Mouse (Mus musculus): ENCODE measurements around the gene Gpr180. TPM values are rescaled to one million over a fixed set of nuclear protein-coding genes. Genes with fewer than 3 reads are reported as not detected.
"Not testable (repeated sequence)": the region's sequence is repeated elsewhere in the genome, so short reads cannot be mapped to it uniquely, and the experiment has no call there.

Gene Gpr180
- total RNA-seq (2021), result 10 to 100 TPM; 20.8 to 22.2 TPM
- long read RNA-seq, experiment 1, transcript Gpr180-201 (9 exons, 1,875 nt), result major isoform, 50 of 66 reads
- long read RNA-seq, experiment 1, partial matches to known transcripts, result 2 of 66 reads
- long read RNA-seq, experiment 1, other reads (novel, unspliced or antisense), result 14 of 66 reads
- long read RNA-seq, experiment 2, transcript Gpr180-201 (9 exons, 1,875 nt), result major isoform, 45 of 60 reads
- long read RNA-seq, experiment 2, partial matches to known transcripts, result 1 of 60 reads
- long read RNA-seq, experiment 2, other reads (novel, unspliced or antisense), result 14 of 60 reads

DNA sequence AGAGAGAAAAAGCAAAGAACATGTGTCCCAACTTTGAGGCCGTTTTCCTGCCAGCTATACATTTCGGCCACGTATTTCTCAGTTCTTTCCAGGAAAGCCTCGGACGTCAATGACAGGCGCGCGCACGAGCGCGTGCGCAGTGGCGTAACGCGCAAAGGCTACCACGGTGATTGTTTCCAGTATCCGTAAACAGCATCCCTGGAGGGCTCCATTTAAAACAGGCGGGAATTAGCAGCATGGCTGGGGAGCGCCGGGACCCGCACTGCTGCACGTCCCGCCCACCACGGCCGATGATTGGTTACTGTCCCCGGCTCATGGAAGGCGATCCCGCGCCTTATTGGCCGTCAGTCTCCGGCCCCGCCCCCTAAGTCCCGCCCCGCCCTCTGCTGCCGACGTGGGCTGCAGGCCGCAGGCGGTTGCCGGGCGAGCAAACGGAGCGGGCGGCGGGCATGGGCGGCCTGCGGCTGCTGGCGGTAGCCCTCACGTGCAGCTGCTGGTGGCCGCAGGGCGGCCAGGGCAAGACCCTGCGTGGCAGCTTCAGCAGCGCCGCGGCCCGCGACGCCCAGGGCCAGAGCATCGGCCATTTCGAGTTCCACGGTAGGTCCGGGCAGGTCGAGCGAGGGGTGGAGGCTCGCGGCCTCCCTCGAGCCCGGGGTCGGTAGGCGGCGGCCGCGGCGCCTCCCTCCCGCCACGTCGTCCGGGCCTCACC lies at the start of gene Gpr180:
Gene Gpr180 (plus strand): TSS at position 415 of the 709 bp plus-strand sequence.
- DNase-seq, result peak; percentile 97 to 98
- intact Hi-C loops (cut with DNase I), result loop anchor here (5.0 kb wide), 2 partner anchors 95 to 135 kb away; no protein-coding TSS in a partner anchor

DNA sequence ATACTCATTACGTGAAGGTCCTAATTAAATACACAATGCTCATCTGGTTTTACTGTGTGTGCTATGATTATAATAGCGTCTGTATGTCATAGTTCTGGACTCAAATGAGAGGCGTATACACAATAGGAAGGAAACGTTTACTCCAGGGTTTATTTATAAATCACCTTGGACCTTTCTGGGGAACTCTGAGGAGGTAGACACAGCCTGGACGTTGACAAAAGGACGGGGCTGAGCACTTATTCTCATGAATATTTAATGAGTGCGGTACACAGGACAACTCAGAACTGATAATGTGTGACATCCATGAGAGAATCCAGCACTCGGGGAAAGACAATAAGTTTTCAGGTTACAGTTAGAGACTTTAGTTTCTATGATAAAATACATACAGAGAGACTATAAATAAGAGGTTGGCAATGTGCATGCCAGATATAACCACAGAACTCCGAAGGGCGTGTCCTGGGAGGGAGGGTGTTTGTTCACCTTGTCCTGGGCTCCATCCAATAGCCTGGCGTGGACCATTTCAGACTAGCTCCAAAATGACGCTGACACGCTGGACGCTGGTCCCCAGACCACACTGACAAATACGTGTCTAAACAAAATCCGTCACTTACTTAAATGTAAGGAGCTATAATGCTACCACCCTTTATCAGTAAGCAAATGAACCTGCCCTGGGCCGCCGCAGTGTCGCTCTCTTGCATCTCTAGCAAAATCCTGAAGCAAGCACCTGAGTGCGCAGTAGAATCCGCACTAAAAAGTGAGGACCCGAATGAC lies 48.3 kb upstream of the Gpr180 start:
- DNase-seq, result peak in 1 of 2 experiments; percentile 44
- intact Hi-C loops (cut with DNase I), result loop anchor here (5.0 kb wide), 1 partner anchor 46 kb away; no protein-coding TSS in a partner anchor

DNA sequence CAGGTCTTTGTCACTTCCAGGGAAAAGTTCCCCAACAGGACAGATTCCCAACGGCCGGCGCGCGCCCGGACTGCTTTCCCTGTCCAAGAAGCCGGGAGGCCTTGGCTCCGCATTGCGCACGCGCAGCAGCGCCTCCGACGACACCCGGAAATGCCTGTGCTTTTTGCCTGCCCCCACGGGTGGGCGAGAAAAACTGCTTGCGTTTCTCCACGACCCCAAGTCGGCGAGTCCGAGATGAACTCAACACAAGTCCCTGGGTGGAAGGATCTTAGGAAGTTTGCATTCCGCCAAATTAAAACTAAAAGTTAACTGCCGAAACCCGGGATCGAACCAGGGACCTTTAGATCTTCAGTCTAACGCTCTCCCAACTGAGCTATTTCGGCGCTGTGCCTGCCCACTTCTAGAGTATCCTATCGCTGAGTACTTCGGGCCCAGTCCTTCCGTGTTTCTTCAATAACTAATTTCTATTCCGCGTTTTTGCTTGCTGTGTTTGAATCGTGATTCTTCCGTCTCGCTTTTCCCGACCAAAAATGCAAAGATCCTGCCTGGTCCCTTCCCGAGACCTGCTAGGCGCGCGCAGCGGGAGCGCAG lies 47.6 kb upstream of the Gpr180 start:
- intact Hi-C loops (cut with DNase I), result loop anchor here (5.0 kb wide), 1 partner anchor 47 kb away; no protein-coding TSS in a partner anchor
- DNase-seq, result peak; percentile 96 to 97

DNA sequence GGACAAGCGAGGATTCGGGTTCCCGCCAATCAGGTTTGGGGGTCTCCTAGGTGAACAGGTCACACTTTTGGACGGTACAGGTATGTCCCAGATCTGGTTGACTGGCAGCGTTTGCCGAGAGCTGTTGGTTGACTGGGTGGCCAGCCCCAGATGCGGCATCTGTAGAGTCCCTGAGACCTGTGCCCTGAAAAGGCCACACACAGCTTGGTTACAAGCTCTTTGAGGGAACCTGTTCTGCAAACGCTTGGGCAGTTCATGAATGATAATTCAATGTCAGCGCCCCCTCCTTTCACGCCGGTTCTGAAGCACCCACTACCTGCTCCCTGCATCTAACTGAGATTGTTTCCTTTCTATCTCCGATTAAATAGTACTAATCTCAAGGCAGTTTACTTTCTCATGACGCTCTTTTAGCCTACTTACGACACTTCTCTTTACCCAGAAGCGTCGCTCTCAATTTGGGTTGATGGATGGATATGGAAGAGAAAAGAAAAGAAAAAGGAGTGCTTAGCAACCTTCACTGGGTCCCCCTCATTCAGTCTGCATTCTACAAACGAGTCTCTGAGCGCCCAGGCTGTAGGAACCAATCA lies 47.1 kb upstream of the Gpr180 start:
- no peak for DNase-seq
- intact Hi-C loops (cut with DNase I), result loop anchor here (5.0 kb wide), 2 partner anchors 42 to 48 kb away; partner anchors contain the start of gene Tgds

DNA sequence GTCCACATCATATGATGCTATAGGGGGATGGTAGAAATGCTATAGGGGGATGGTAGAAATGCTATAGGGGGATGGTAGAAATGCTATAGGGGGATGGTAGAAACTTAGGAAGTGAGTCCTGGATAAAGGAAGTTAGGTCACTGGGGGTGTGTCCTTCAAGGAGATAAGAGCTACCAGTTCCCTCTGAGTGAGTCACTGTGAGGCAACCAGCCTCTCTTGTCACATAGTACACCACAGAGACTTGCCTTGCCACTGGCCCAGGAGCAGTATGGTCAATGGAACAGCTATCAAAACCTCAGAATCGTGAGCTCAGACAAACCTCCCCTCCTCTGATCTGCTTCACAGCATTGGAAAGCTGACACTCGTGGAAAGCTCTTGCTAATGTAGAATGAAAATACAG lies 38.7 kb upstream of the Gpr180 start:
- intact Hi-C loops (cut with DNase I), result no loop called here
- DNase-seq, result no peak

DNA sequence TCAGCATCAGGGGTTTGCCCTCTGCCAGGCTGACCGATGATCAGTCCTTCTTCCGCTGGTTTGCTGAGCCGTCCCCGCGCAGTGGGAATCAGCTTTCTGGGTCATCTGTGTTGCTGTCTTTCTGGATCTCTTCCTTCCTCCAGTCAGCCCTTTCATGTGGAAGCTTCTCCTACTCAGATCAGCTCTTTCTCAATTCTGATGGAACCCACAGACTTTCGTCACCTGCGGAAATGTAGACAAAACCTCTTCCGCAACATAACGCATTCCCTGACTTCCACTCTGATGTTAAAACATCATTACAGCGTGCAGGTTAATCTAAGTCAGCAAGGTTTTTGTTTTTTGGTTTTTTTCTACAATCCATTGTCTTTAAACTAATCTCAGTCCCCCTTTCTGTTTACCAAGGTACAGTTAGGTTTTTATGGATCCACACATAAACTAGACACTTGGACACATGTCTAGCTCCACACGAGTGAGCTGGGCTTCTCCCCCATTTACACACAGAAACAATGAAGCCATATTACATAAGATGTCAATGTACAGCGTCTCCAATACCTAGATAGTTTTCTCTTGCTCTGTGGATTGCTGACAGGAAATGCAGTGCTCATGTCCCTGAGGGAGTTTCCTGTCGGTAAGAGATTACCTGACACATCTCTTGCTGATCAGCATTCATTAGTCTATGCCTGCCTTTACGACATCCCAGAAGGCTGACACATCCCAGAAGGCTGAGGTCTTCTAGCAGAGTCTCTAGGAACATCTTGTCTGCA lies 35.5 kb upstream of the Gpr180 start:
- intact Hi-C loops (cut with DNase I), result no loop called here
- no peak for DNase-seq

DNA sequence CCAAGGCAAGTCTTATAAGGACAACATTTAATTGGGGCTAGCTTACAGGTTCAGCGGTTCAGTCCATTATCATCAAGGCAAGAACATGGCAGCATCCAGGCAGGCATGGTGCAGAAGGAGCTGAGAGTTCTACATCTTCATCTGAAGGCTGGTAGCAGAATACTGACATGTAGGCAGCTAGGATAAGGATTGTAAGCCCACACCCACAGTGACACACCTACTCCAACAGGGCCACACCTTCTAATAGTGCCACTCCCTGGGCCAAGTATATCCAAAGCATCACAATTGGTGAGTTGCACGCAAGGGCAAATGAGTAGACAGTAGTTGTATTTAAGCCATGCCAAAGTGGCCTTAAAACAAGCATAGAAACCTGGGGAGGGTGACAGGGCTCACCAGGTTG lies 29.5 kb upstream of the Gpr180 start:
- intact Hi-C loops (cut with DNase I); DNase-seq: not testable (repeated sequence)

DNA sequence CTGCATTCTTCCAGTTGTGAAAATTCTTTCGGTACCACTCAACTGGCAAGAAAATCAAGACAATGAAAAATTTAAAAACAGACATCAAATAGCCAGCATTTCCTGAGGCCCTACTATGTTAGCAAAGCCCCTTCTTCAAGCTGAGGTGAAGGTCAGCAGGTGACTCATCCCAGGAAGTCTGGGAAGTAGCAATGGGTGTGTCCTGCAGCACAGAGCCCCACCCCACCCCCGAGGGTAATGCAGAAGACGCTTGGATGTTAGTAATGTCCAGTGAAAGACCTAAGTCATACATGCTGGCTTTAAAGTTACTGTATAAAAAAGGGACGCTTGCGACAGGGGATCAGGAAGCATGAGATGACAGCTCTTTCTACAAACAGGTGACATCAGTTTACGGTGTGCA lies 23.8 kb upstream of the Gpr180 start:
- intact Hi-C loops (cut with DNase I), result no loop called here
- no peak for DNase-seq

DNA sequence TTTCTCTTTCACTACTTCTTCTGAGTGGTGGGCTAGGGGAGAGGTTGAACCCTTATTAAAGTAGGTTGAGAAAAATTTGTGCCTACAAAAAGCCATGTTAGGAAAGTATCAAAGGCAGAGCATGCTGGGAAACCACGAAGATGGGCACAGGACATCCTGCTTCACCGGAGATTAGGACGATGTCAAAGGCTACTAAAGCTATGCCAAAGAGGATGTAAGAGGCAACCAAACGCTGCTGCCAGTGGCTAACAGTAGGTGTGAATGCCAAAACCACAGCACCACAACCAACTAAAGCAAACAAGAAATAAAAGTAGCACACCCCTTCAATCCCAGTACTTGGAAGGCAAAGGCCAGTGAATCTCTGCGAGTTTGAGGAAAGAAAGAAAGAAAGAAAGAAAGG lies 12.8 kb upstream of the Gpr180 start:
- no peak for DNase-seq
- intact Hi-C loops (cut with DNase I), result no loop called here

DNA sequence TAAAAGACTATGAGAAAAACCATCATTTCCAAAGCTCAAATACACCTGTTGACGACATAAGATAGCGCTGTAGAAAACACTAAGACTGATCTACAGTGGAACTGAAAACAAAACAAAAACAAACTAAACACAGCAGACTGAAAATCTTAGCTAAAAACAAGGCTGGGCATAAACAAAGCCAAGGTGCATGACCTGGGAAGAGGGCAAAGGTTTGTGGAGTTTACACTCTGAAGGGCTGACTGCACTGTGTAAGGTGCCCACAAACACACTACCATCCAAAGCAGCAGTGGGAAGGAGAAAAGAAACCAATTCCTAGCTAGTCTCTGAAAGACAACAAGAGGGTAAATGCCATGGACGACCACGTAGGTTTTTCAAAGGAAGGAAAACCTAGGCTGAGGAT lies 12.2 kb upstream of the Gpr180 start:
- DNase-seq, result no peak
- intact Hi-C loops (cut with DNase I), result no loop called here

DNA sequence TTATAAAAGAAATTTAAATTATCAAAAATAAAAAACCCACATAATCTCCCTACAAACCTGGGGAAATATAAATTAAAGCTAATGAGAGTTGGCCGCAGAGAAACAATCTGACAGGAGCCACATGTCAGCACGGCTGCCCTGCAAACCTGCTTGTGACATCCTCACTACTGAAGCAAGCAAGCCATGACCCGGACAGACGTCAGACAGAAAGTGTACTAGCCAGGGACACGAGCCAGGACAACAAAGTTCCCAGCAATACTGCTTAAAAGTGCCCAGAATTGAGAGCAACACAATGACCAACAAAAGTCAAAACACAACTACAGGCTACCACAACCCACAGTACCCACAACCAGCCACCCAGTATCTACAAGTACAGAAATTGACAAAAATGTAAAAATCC lies 10.7 kb upstream of the Gpr180 start:
- DNase-seq, result no peak
- intact Hi-C loops (cut with DNase I), result no loop called here

DNA sequence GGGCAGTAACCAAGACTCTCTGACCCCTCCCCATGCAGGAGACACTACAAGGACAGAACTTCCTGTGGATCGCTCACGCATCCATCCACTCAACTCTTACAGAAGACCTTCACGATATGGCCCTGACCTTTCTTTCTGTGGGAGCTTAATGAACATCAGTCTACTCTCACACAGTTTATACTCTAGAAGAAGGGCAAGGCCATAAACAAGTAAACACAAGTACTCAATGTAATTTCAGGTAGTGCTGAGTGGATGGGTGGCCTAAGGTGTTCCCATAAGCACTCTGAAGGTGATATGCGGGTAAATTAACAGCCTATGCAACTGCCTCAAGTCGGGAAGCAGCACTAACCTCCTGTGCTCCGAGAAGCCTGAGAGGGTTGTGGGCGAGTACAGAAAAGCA lies 5.5 kb upstream of the Gpr180 start:
- DNase-seq, result no peak
- intact Hi-C loops (cut with DNase I), result loop anchor here (5.0 kb wide), 1 partner anchor 39 kb away; no protein-coding TSS in a partner anchor

DNA sequence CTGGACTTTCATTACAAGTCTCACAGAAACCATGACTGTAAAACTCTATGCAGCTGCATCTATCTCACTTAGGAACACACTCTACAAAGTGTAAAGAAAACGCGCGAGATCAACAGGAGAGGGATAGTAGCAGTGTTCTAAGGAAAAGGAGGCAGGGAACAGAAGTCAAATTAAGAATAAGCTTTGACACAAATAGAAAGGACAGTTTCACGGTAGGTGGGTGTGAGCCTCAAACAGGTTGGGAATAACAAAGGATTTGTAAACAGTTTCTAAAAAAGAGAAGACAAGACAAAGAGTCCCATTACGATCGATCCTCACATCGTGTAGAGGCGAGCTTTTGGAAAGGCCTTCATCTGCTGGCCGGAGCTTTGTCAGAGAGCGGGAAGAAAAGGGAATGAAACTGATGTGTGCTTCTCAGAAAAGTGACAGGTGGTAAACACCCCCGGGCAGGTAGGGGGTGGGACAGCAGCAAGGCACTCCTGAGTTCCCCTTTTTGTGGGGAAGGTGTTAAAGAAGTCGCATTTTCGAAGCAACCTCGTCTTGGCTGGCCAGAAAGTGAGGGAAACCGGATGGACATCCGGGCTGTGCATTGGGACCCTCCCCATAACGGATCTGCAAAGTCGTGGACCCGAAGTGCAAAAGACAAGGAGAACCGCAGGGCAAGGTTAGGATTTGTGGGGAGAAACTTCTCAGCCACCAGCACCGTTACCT lies 4.9 kb upstream of the Gpr180 start:
- no peak for DNase-seq
- intact Hi-C loops (cut with DNase I), result loop anchor here (5.0 kb wide), 1 partner anchor 40 kb away; no protein-coding TSS in a partner anchor

DNA sequence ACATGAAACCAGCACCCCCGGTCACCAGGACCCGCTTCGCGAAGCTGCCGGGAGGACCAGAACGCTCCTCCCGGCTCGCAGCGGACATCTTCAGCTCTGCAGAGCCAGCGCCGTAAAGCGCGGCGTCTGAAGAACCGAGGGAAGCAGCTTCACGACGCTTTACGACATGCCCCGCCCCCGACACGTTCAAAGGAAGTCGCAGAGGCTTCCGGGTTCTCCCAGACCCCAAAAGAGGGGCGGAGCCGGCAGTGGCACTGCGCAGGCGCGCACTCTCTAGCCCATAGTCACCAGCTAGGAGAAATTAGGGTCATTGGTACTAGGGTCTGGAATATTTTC lies 4.3 kb upstream of the Gpr180 start, which contains the start of gene Tgds:
Gene Tgds (minus strand): TSS at position 114 of the 336 bp plus-strand sequence.
- DNase-seq, result peak; percentile 97 to 98
- intact Hi-C loops (cut with DNase I), result loop anchor here (5.0 kb wide), 1 partner anchor 40 kb away; no protein-coding TSS in a partner anchor

DNA sequence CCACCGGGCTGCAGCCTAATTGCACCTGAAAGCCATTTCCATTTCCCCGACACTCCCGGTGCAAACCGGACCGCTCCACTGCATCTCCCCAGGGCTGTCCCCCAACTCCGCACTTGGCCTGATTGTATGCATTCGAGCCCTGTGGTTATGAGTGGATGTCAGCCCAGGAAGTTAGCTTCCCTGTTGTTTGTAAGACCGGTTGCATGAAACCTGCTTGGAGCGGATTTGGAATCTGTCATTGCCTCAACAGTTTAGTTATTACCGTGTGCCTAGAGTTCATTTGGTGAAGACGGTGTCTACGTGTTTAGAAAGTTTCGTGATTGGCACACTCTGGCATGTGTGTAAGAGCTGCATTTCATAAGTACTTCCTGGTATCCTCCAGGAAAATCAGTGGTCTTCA lies 529 bp downstream of the Gpr180 start:
- intact Hi-C loops (cut with DNase I), result loop anchor here (5.0 kb wide), 2 partner anchors 95 to 135 kb away; no protein-coding TSS in a partner anchor
- no peak for DNase-seq

DNA sequence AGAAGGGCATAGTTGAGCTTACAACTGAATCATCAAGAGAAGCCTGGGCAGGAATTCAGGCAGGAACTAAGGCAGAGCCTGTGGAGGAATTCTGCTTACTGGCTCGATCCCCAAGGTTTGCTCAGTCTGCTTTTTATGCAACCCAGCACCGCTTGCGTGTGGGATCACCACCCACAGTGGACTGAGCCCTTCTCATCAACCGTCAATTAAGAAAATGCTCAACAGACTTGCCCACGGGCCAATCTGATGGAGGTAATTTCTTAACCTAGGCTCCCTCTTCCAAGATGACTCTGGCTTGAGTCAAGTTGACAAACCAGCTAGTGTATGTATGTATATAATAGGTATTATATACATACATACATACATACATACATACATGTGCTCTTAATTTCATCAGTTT lies 5.3 kb downstream of the Gpr180 start:
- intact Hi-C loops (cut with DNase I), result no loop called here
- no peak for DNase-seq

DNA sequence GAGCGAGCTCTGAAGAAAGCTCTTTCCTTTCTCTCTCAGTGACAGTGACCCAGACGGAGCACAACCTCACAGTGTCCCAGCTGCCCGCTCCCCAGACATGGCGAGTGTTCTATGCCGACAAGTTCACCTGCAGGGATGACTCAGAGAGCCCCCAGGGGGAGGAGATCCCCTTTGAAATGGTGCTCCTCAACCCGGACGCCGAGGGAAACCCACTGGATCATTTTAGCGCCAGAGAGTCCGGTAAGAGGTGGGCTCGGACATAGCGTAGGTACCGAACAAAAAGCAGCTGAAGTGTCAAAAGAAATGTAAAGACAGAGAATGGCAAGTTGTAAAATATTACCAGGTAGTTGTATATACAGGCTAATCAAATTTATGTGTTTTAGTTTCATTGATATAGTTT lies 11.1 kb downstream of the Gpr180 start:
- no peak for DNase-seq
- intact Hi-C loops (cut with DNase I), result no loop called here

DNA sequence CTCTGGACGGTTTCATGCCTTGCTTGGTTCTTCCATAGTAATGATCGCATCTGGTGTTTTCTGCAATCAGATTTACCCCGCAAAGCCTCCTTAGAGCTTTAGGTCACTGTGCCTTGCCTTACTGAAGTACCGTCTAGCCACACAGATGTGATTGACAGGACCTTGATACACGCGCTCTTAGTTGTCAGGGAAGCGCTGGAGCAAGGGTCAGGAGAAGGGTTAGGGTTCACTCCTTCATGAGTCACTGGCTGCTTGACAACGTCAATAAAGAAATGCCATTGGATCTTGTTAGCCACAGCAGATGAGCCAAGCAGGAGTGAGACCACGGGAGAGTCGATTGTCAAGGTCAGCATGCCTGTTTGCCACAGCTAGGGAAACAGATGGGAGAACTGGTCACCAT lies 11.6 kb downstream of the Gpr180 start:
- no peak for DNase-seq
- intact Hi-C loops (cut with DNase I), result no loop called here
